Mouse (Mus musculus) spleen, adult 2 months (tissue): ENCODE data around the gene Yif1b. TPM values are rescaled to one million over a fixed set of nuclear protein-coding genes. Genes with fewer than 3 reads are reported as not detected.
"Not testable (repeated sequence)": the region's sequence is repeated elsewhere in the genome, so short reads cannot be mapped to it uniquely, and the experiment has no call there.

Source experiments
- DNase-seq, 2 experiments: peaks; one replicate each; pipeline versions ENCODE4 v3.0.0 to v3.0.0-alpha.2; 2012 to 2021; ENCODE audit warnings: low spot score in 2 of 2, low read depth in 1 of 2
- H3K27ac ChIP-seq: fragments of 200-500 bp; 2 replicates; pipeline ENCODE4 v1.5.1; 2012; ENCODE audit warnings: low read length, inconsistent platforms; ENCODE audit not compliant: insufficient read depth
- H3K27me3 ChIP-seq: fragments of 200-500 bp; 2 replicates; pipeline ENCODE4 v1.6.1; 2012; ENCODE audit warnings: mild to moderate bottlenecking, moderate library complexity, low read length, inconsistent platforms; ENCODE audit not compliant: control insufficient read depth, insufficient read depth
- H3K36me3 ChIP-seq: fragments of 200-500 bp; 2 replicates; pipeline ENCODE4 v1.6.1; 2012; ENCODE audit warnings: mild to moderate bottlenecking, low read length, inconsistent platforms; ENCODE audit not compliant: control insufficient read depth, insufficient read depth
- H3K4me1 ChIP-seq: fragments of 200-500 bp; 2 replicates; pipeline ENCODE4 v1.6.1; 2011; ENCODE audit warnings: inconsistent platforms; ENCODE audit not compliant: control insufficient read depth, insufficient read depth, insufficient read length
- H3K4me3 ChIP-seq: fragments of 200-500 bp; 2 replicates; pipeline ENCODE4 v1.5.1; 2011; ENCODE audit warnings: mild to moderate bottlenecking, inconsistent platforms; ENCODE audit not compliant: insufficient read depth, insufficient read length; ENCODE audit errors: extremely low read depth
- CTCF ChIP-seq: fragments of 200-500 bp; IDR thresholded peaks from 2 replicates; pipeline ENCODE4 v1.5.1; 2011; ENCODE audit warnings: mild to moderate bottlenecking, inconsistent platforms; ENCODE audit not compliant: insufficient read depth, insufficient read length, insufficient replicate concordance; ENCODE audit errors: extremely low read depth
- POLR2A ChIP-seq: fragments of 200-500 bp; IDR thresholded peaks from 2 replicates; pipeline ENCODE4 v1.6.1; 2011; ENCODE audit warnings: low read depth, low read length, inconsistent platforms
- WGBS: fragments of 180-500 bp; shearing (Covaris S2); methylation state at CpG from one replicate; pipeline ENCODE4 v1.1.7; 2018; 5-methylcytosine and 5-hydroxymethylcytosine counted together
- polyA plus RNA-seq: library from polyadenylated mRNA; depleted of rRNA; stranded (reverse); fragments of >200 nt; gene quantifications from 2 replicates; pipeline ENCODE4 v1.2.3, GENCODE M21; 2012

Yif1b gene
- polyA plus RNA-seq, 1 experiment, result 74.2 TPM

GRCm38 (mm10) chr7:29231517-29231916 is 6.6 kb upstream of the Yif1b start:
- no peak for DNase-seq
- Histone ChIP-seq H3K4me3 (peak overlapping the region; percentile 53; the same call in 1 of the 2 replicates), H3K36me3 (no peaks in the 10 kb centered on the region), H3K27ac (0 out of 2 replicates have a peak overlapping the region, but pooled peaks have one; percentile 52), H3K4me1 (no peaks in the 10 kb centered on the region; the same call in 1 of the 2 replicates), H3K27me3 (no peaks in the 10 kb centered on the region; the same call in 1 of the 2 replicates)
- TF ChIP-seq CTCF (no peak), POLR2A (no peak)
- 68% methylated on average over 3 of the region's 3 CpGs for WGBS

DNA sequence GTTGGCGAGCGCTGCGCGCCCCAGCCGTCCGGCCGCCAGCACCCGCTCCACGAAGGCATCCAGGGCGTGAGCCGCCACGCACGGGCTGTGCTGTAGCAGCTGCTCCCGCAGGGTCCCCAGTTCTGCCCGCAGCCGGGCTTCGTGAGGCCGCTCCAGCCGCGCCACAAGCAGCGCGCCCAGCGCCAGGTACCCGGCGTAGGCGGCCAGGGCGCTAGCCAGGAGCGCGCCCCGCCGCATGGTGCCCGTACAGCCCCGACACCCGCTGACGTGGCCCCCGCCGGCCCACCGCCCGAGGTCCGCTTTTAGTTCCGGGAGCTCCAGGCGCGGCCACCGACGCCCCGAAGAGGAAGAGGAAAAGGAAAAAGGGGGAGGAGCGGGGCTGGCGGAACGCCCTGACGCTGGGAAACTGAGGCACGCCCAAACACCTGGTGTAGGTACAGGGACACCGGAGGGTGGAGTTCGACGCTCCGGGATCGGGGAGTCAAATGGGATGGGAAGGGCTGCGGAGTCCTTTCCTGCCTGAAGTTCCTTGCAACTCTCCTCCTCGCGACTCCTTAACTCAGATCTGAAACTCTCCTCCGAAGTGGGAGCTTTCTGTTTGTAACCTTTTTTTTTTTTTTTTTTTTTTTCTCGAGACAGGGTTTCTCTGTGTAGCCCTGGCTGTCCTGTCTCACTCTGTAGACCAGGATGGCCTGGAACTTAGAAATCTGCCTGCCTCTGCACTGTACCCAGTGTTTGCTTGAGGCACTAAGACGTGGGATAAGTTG is 5.7 kb upstream of the Yif1b start, which contains the start of gene Kcnk6:
Gene Kcnk6 (minus strand): TSS at position 269 of the 767 bp plus-strand sequence.
- Histone ChIP-seq H3K4me1 (no peaks in the 10 kb centered on the region; the same call in 1 of the 2 replicates), H3K4me3 (peak within 1 kb of the TSS; percentile 53), H3K36me3 (no peaks in the 10 kb centered on the region), H3K27ac (peak within 1 kb of the TSS; percentile 52), H3K27me3 (no peaks in the 10 kb centered on the region; the same call in 1 of the 2 replicates)
- DNase-seq, result peak in 1 of 2 experiments; percentile 42
- 2% methylated on average over 62 of the region's 62 CpGs for WGBS
- TF ChIP-seq CTCF (no peak), POLR2A (no peak)

GRCm38 (mm10) chr7:29233745-29234144 is 4.4 kb upstream of the Yif1b start:
- H3K27me3 ChIP-seq, result no peaks in the 10 kb centered on the region; the same call in 1 of the 2 replicates
- no peak overlapping the region for H3K27ac ChIP-seq
- peaks cover under 1% of the 10 kb centered on the region; the same call in 1 of the 2 replicates for H3K4me1 ChIP-seq
- WGBS, result 48% methylated on average over 6 of the region's 6 CpGs
- TF ChIP-seq CTCF (no peak), POLR2A (no peak)
- H3K36me3 ChIP-seq, result no peaks in the 10 kb centered on the region
- no peak for DNase-seq
- H3K4me3 ChIP-seq, result no peak overlapping the region

- peaks cover 2% of the 10 kb centered on the region for H3K4me1 ChIP-seq
- no peaks in the 10 kb centered on the region for H3K36me3 ChIP-seq
- TF ChIP-seq CTCF, result no peak
- TF ChIP-seq POLR2A, result no peak
- no peak overlapping the region for H3K4me3 ChIP-seq
- no peaks in the 10 kb centered on the region; the same call in 1 of the 2 replicates for H3K27me3 ChIP-seq
- no peak for DNase-seq
- no peak overlapping the region for H3K27ac ChIP-seq
- 87% methylated on average over 5 of the region's 5 CpGs for WGBS
Observed at GRCm38 (mm10) chr7:29234661-29235060, 3.5 kb upstream of the Yif1b start.

- H3K27ac ChIP-seq, result no peak overlapping the region; the same call in 1 of the 2 replicates
- no peaks in the 10 kb centered on the region for H3K36me3 ChIP-seq
- no peaks in the 10 kb centered on the region; the same call in 1 of the 2 replicates for H3K27me3 ChIP-seq
- no peak for TF ChIP-seq POLR2A
- TF ChIP-seq CTCF, result no peak
- DNase-seq, result no peak
- no peak overlapping the region for H3K4me3 ChIP-seq
- 80% methylated on average over 4 of the region's 4 CpGs for WGBS
- peaks cover 2% of the 10 kb centered on the region for H3K4me1 ChIP-seq
Observed at GRCm38 (mm10) chr7:29236593-29236992, 1.5 kb upstream of the Yif1b start.

- WGBS, result 26% methylated on average over 6 of the region's 6 CpGs
- DNase-seq, H3K36me3 ChIP-seq, H3K4me1 ChIP-seq, H3K27me3 ChIP-seq: not testable (repeated sequence)
- Histone ChIP-seq H3K4me3 (peak overlapping the region; percentile 48), H3K27ac (peak overlapping the region; percentile 80)
Observed at GRCm38 (mm10) chr7:29237596-29237995, 533 bp upstream of the Yif1b start.

DNA sequence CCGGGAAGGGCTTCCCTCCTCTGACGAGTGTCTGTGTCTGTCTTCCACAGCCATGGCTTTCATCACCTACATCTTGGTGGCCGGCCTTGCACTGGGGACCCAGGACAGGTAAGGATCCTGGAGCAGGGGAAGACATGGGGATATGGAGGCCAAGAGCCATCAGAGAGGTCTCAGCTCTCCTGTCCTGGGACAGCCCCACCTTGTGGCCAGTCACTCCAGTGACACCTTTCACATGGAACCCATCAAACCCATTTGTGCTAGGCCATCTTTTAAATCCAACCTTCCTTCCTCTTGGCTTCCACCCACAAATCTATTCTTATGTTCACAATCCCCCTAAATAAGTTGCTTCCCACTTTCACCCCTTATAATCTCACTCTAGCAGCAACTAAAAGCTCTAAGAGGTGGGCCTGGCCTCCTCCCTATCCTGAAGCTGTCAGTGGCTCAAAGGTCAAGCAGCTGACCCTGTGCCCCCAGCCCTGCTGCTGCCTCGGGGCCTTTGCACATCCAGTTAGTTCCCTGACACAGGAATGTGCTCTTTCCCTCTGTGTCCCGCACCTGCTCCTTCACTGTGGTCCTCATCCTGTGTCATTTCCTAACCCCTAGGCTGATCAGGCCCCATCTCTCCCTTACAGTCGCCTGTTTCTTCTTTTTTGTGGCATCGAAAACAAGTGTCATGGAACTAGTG is 6.7 kb downstream of the Yif1b start:
- Histone ChIP-seq H3K27ac (no peak overlapping the region), H3K4me1 (0 out of 2 replicates have a peak, but pooled peaks cover 5% of the 10 kb centered on the region), H3K27me3 (no peaks in the 10 kb centered on the region), H3K36me3 (peaks cover 2% of the 10 kb centered on the region; the same call in 1 of the 2 replicates), H3K4me3 (no peak overlapping the region)
- 89% methylated on average over 7 of the region's 7 CpGs for WGBS
- DNase-seq, result peak in 1 of 2 experiments; percentile 36
- peak; percentile 60; the same call in 1 of the 2 replicates for TF ChIP-seq CTCF
- TF ChIP-seq POLR2A, result no peak
